Mouse (Mus musculus) embryonic facial prominence, embryonic 10.5 days (tissue): ENCODE measurements around the gene Emilin3. TPM values are rescaled to one million over a fixed set of nuclear protein-coding genes. Genes with fewer than 3 reads are reported as not detected.

Experiments used
- DNase-seq: peaks from one replicate; pipeline ENCODE4 v3.0.0-alpha.2; 2017; ENCODE audit warnings: low spot score
- H3K27ac ChIP-seq: fragments of 300-500 bp; sonication (generic); replicated peaks from 2 replicates; pipeline ENCODE4 v1.5.1; 2016; ENCODE audit warnings: mild to moderate bottlenecking
- H3K27me3 ChIP-seq: fragments of 300-500 bp; sonication (generic); replicated peaks from 2 replicates; pipeline ENCODE4 v1.6.1; 2016; ENCODE audit warnings: low read depth, mild to moderate bottlenecking; ENCODE audit not compliant: poor library complexity, severe bottlenecking
- H3K36me3 ChIP-seq: fragments of 300-500 bp; sonication (generic); replicated peaks from 2 replicates; pipeline ENCODE4 v1.6.1; 2016; ENCODE audit warnings: mild to moderate bottlenecking, moderate library complexity
- H3K4me1 ChIP-seq: fragments of 300-500 bp; sonication (generic); 2 replicates; pipeline ENCODE4 v1.6.1; 2016
- H3K4me3 ChIP-seq: fragments of 300-500 bp; sonication (generic); 2 replicates; pipeline ENCODE4 v1.5.1; 2016; ENCODE audit warnings: mild to moderate bottlenecking, moderate library complexity
- H3K9me3 ChIP-seq: fragments of 300-500 bp; sonication (generic); 2 replicates; pipeline ENCODE4 v1.6.1; 2016; ENCODE audit warnings: mild to moderate bottlenecking
- WGBS: fragments of 180-500 bp; shearing (Covaris S2); methylation state at CpG from one replicate; pipeline ENCODE4 v1.1.7; 2016; 5-methylcytosine and 5-hydroxymethylcytosine counted together
- polyA plus RNA-seq: library from polyadenylated mRNA; unstranded; fragments of >200 nt; fragmentation: Nextera tagmentation; extraction: Ambion mirVana; gene quantifications from 2 replicates; pipeline ENCODE4 v1.2.1, GENCODE M21; 2016

Gene Emilin3
- polyA plus RNA-seq, 1 experiment from 2014 or later = 3.5 TPM

DNA sequence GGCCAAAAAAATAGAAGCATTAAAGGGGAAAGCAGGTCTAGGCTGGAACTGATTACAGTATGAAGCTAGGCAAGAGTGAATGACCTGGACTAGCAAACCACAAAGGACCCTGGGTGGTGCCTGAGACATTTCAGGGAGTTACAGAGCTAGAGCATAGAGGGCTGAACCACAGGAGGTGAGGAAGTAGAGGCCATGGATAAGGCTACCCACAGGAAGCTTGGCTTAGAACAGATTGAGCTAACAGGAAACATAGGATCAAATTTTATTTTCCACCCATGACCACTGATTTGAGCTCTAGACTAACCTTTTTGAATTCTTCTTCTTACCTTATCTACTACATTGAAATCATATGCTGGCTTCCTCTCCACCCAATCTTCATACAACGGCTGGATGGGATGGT is 51.8 kb downstream of the Emilin3 start:
- H3K9me3 ChIP-seq = no peaks in the 10 kb centered on the region
- no peak overlapping the region for H3K27ac ChIP-seq
- DNase-seq = no peak
- H3K4me3 ChIP-seq = no peak overlapping the region
- no peaks in the 10 kb centered on the region for H3K4me1 ChIP-seq
- WGBS = 88% methylated on average over 1 of the region's 1 CpGs
- H3K27me3 ChIP-seq = no peaks in the 10 kb centered on the region
- H3K36me3 ChIP-seq = no peaks in the 10 kb centered on the region

Other genes with a start within 250 kb of the Emilin3 start
- gene Plcg1, start 181.0 kb downstream of the Emilin3 start, polyA plus RNA-seq = 80.9 and 81.8 TPM in 2 replicates
- gene Zhx3, start 39.3 kb downstream of the Emilin3 start, polyA plus RNA-seq = 6.7 and 7.6 TPM in 2 replicates
- 1.4 and 2.0 TPM in 2 replicates for gene Lpin3, start 31.7 kb downstream of the Emilin3 start, polyA plus RNA-seq
- gene Chd6, start 196.7 kb upstream of the Emilin3 start, polyA plus RNA-seq = 31.0 and 34.4 TPM in 2 replicates